Mouse (Mus musculus) neural tube, embryonic 13.5 days (tissue): ENCODE data around the gene Lrrc20. TPM values are rescaled to one million over a fixed set of nuclear protein-coding genes. Genes with fewer than 3 reads are reported as not detected.

ENCODE experiments used
- ATAC-seq: fragments of 200-750 bp; cut with Nextera tagmentation; 2 replicates; pipeline ENCODE4 v1.8.0; 2017; ENCODE audit warnings: low read depth, mild to moderate bottlenecking, moderate TSS enrichment, moderate library complexity
- H3K27ac ChIP-seq: fragments of 300-500 bp; sonication (generic); replicated peaks from 2 replicates; pipeline ENCODE4 v1.5.1; 2015; ENCODE audit warnings: moderate library complexity, mild to moderate bottlenecking, inconsistent platforms
- H3K27me3 ChIP-seq: fragments of 300-500 bp; sonication (generic); 2 replicates; pipeline ENCODE4 v1.6.1; 2015; ENCODE audit warnings: mild to moderate bottlenecking, inconsistent platforms
- H3K36me3 ChIP-seq: fragments of 300-500 bp; sonication (generic); 2 replicates; pipeline ENCODE4 v1.6.1; 2015; ENCODE audit warnings: mild to moderate bottlenecking, inconsistent platforms
- H3K4me1 ChIP-seq: fragments of 300-500 bp; sonication (generic); replicated peaks from 2 replicates; pipeline ENCODE4 v1.6.1; 2015; ENCODE audit warnings: inconsistent platforms
- H3K4me2 ChIP-seq: fragments of 300-500 bp; sonication (generic); 2 replicates; pipeline ENCODE4 v1.6.1; 2015; ENCODE audit warnings: inconsistent platforms, mild to moderate bottlenecking, moderate library complexity
- H3K4me3 ChIP-seq: fragments of 300-500 bp; sonication (generic); 2 replicates; pipeline ENCODE4 v1.5.1; 2015; ENCODE audit warnings: mild to moderate bottlenecking, inconsistent platforms
- H3K9ac ChIP-seq: fragments of 300-500 bp; sonication (generic); 2 replicates; pipeline ENCODE4 v1.6.1; 2015; ENCODE audit warnings: moderate library complexity, mild to moderate bottlenecking, inconsistent platforms
- H3K9me3 ChIP-seq: fragments of 300-500 bp; sonication (generic); 2 replicates; pipeline ENCODE4 v1.6.1; 2016; ENCODE audit warnings: inconsistent platforms
- WGBS: fragments of 180-500 bp; shearing (Covaris S2); methylation state at CpG from one replicate; pipeline ENCODE4 v1.1.7; 2015; 5-methylcytosine and 5-hydroxymethylcytosine counted together
- polyA plus RNA-seq: library from polyadenylated mRNA; unstranded; fragments of >200 nt; fragmentation: Nextera tagmentation; extraction: Ambion mirVana; gene quantifications from 2 replicates; pipeline ENCODE4 v1.2.1, GENCODE M21; 2015

The Lrrc20 gene
- polyA plus RNA-seq, result 14.9 and 15.0 TPM in 2 replicates

DNA sequence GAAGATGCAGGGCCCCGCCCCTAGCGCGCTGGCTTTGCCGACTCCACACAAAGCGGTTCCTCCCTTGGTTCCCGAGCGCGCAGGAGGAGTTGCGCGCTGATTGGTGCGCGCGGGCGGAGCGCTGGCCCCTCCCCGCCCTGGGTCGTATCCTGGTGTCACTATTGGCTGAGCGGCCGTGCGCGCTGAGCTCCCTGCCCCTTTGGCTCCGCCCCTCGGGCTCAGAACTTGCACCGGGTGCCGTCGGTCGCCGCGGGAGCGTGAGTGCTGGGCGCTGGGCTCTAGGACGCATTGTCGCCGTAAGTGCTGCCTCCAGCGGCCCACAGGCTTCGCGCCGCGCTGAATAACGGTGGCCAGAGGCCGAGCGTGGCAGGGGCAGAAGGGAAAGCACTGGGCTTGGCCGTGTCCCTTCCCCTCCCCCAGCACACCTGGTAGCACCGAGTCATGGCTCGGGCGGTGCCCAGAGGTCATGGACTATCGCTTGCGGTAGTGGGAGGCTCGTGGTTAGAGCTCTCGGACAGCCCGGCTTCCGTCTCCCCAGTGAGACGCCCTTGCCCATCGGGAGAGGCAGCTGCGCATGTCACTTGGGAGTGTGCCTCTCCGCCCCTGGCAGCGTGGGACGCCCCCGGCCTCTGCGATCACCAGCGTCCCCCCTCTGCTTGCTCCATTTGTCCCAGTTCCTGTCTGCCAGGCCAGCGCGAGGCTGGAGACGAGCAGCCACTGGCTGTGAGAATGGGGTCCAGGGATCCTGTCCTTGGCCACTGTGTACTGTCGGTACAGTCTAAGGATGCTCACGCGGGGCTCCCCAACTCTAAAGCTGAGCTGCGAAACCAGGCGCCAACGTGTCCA, at the start of gene Lrrc20:
Gene Lrrc20, plus strand, starts transcription at position 208 of the 846 bp plus-strand sequence.
- no peaks in the 10 kb centered on the region for H3K36me3 ChIP-seq
- H3K27ac ChIP-seq, result peak within 1 kb of the TSS; percentile 84
- peak within 1 kb of the TSS; percentile 85 for H3K4me2 ChIP-seq
- peaks cover 31% of the 10 kb centered on the region for H3K4me1 ChIP-seq
- H3K4me3 ChIP-seq, result peak within 1 kb of the TSS; percentile 82
- peak; percentile 99 for ATAC-seq
- 0 out of 2 replicates have a peak, but pooled peaks cover 5% of the 10 kb centered on the region for H3K27me3 ChIP-seq
- H3K9ac ChIP-seq, result peak within 1 kb of the TSS; percentile 79
- under 1% methylated on average over 70 of the region's 70 CpGs for WGBS
- H3K9me3 ChIP-seq, result no peaks in the 10 kb centered on the region

DNA sequence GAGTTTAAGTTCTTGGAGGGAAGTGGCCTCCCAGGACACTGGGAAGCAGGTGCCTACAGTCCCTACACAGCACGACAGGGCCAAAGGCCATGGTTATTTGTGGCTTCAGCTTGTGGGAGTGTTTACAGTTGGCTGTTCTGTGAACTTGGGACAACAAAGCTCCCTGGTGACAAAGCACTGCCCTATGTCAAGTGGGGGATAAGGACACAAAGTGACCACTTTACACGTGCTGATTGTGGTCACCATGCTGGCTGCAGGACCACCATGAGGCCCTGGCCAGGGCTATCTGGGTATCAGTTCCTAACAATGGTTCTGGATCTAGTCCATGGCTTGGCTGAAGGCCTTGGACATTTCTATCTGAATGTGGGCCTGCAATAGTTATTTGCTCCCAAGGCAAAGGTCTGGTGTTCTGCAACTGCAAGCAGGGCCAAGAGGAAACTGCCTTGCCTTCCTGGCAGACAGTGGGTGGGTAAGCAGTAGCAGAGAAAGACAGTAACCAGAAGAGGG, 49.3 kb upstream of the Lrrc20 start:
- peaks cover 21% of the 10 kb centered on the region for H3K36me3 ChIP-seq
- H3K9me3 ChIP-seq, result no peaks in the 10 kb centered on the region
- peaks cover 3% of the 10 kb centered on the region; the same call in 1 of the 2 replicates for H3K27me3 ChIP-seq
- 47% methylated on average over 2 of the region's 2 CpGs for WGBS
- H3K9ac ChIP-seq, result no peak overlapping the region
- no peak overlapping the region for H3K27ac ChIP-seq
- ATAC-seq, result no peak
- H3K4me3 ChIP-seq, result no peak overlapping the region
- H3K4me1 ChIP-seq, result peaks cover 30% of the 10 kb centered on the region
- H3K4me2 ChIP-seq, result no peak overlapping the region

DNA sequence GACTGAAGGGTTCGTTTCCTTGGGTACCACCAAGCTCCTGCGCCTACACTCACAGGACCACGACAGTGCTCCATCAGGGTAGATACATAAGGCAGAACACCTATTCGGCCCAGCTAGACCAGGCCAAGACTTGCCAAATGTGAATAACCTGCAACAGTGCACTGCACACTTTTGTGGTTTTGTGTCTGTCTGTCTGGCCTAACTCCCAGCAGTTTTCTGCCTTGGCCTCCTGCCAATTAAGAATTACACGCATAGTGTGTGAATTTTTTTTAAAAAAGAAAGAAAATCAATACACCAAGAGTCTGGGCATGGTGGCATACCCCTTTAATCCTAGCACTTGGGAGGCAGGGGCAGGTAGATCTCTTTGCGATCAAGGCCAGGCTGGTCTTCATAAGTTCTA, 47.6 kb upstream of the Lrrc20 start:
- H3K4me3 ChIP-seq, result no peak overlapping the region
- no peak; the same call in 1 of the 2 replicates for ATAC-seq
- no peaks in the 10 kb centered on the region; the same call in 1 of the 2 replicates for H3K27me3 ChIP-seq
- H3K9me3 ChIP-seq, result no peaks in the 10 kb centered on the region
- H3K36me3 ChIP-seq, result peaks cover 32% of the 10 kb centered on the region
- H3K4me2 ChIP-seq, result no peak overlapping the region
- no peak overlapping the region for H3K9ac ChIP-seq
- 88% methylated on average over 6 of the region's 6 CpGs for WGBS
- H3K4me1 ChIP-seq, result peaks cover 30% of the 10 kb centered on the region
- peak overlapping the region; percentile 64; the same call in 1 of the 2 replicates for H3K27ac ChIP-seq

DNA sequence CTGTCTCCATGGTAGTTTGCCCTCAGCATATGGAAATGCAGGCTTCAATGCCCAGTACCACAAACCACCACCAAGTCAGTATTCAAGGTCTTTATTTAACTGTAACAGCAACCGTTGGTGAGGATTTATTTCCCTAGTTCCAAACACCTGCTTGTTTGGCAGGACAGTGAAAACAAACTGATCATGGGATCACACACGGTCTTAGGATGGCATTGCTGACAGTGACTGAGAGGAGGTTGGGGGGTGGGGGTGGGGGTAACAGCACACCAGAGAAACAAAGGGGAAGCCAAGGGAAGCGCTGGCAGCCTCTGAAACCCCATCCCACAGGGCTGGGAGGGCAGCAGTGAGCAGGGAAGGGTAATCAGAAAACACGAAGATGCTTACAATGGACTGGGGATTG, 47.2 kb upstream of the Lrrc20 start:
- peak overlapping the region; percentile 64 for H3K27ac ChIP-seq
- peaks cover 36% of the 10 kb centered on the region for H3K36me3 ChIP-seq
- H3K4me1 ChIP-seq, result peaks cover 30% of the 10 kb centered on the region
- no peak overlapping the region for H3K4me3 ChIP-seq
- 33% methylated on average over 4 of the region's 4 CpGs for WGBS
- no peaks in the 10 kb centered on the region for H3K27me3 ChIP-seq
- H3K4me2 ChIP-seq, result no peak overlapping the region
- H3K9me3 ChIP-seq, result no peaks in the 10 kb centered on the region
- ATAC-seq, result peak; percentile 63; the same call in 1 of the 2 replicates
- H3K9ac ChIP-seq, result 0 out of 2 replicates have a peak overlapping the region, but pooled peaks have one; percentile 12

DNA sequence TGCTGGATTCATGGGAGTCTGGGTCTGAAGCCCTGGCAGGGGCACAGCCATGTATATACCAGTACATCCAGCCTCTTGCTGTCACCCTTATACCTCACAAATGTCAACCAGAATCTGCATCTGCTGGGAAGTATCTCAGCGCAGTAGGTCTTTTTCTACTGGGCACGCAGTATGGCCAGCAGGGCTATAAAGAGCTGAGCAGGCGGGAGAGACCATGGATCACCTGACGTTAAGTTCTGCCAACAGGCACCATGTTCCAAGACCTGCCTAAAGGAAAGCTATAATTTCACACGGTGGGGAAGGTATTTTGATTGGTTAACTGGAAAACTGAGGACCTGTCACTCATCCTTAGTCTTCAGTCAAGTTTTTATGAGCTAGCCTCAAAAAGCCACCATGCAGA, 46.6 kb upstream of the Lrrc20 start:
- 93% methylated on average over 5 of the region's 5 CpGs for WGBS
- H3K4me3 ChIP-seq, result no peak overlapping the region
- peaks cover 30% of the 10 kb centered on the region for H3K4me1 ChIP-seq
- H3K9ac ChIP-seq, result 0 out of 2 replicates have a peak overlapping the region, but pooled peaks have one; percentile 12
- peak overlapping the region; percentile 64 for H3K27ac ChIP-seq
- no peak overlapping the region for H3K4me2 ChIP-seq
- H3K36me3 ChIP-seq, result peaks cover 43% of the 10 kb centered on the region
- ATAC-seq, result no peak
- H3K27me3 ChIP-seq, result no peaks in the 10 kb centered on the region
- no peaks in the 10 kb centered on the region for H3K9me3 ChIP-seq

DNA sequence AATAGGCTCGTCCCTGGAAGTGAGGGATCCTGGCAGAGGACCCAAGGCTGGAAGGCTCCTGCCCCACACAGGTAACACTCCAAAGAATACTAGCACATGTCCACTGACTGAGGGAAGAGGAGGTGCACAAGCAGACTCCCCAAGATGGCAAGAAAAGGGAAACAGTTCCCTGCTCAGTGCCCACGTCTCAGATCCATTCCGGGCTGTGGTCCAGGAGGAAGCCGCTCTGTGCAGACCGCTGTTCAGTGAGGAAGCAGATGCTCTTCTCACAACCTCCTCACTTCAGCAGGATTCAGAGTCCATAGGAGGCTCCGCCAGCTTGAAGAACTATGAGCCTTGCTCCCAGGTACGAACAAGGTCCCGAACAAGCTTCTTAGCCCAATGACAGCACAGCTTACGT, 44.2 kb upstream of the Lrrc20 start:
- peaks cover 55% of the 10 kb centered on the region for H3K36me3 ChIP-seq
- no peak overlapping the region for H3K4me2 ChIP-seq
- H3K4me3 ChIP-seq, result no peak overlapping the region
- no peaks in the 10 kb centered on the region for H3K9me3 ChIP-seq
- 93% methylated on average over 9 of the region's 9 CpGs for WGBS
- no peak for ATAC-seq
- no peaks in the 10 kb centered on the region for H3K27me3 ChIP-seq
- H3K4me1 ChIP-seq, result peaks cover 14% of the 10 kb centered on the region
- H3K9ac ChIP-seq, result no peak overlapping the region
- no peak overlapping the region for H3K27ac ChIP-seq

DNA sequence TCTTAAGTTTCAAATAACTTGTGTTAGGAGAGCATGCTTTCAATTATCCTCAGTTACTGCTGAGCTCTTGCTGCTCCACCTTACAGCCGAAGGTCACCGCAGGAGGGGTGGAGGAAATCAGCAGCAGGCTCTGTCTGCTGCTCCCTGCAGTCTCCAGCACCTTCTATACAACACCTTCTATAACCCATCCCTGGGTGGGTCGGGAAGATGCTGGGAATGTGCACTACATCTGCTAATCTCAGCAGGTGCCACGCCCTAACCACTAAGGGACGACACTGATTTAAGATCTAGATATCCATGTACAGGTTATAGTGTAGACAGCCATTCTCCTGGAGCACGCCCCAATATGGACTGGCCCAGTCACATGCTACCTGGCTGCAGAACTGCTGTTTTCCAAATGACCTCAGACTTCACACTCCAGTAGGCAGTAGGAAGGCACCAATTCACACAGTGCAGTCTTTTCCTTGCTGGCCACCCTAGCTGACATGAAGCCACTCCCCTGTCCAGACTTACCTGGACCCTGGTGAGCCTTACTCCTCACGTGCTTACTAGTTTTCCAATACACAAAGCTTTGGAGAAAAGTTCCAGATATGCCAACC, 35.3 kb upstream of the Lrrc20 start:
- Histone ChIP-seq H3K9me3 (no peaks in the 10 kb centered on the region), H3K4me2 (no peak overlapping the region), H3K9ac (no peak overlapping the region), H3K27ac (no peak overlapping the region), H3K4me3 (no peak overlapping the region), H3K36me3 (peaks cover under 1% of the 10 kb centered on the region; the same call in 1 of the 2 replicates), H3K4me1 (peaks cover 30% of the 10 kb centered on the region), H3K27me3 (no peaks in the 10 kb centered on the region)
- 92% methylated on average over 7 of the region's 7 CpGs for WGBS
- no peak for ATAC-seq

DNA sequence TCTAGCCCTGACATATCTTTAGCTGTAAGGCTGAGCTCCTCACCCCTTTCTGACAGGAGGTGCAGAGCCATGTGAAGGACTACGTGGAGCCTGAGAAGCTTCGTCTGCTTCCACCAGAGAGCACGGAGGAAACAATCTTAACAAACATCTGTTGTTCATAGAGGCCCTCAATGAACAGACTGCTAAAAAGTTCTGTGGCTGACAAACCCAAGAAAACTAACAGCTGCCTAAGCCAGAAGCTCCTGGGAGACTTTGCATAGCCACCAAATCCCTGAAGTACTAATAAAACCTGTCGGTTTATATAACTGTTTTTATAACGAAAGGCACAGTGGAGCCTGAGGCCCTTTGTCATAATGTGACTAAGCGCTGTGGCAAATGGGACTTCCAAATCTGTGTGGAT, 32.1 kb upstream of the Lrrc20 start:
- H3K27ac ChIP-seq, result peak overlapping the region; percentile 49; the same call in 1 of the 2 replicates
- no peaks in the 10 kb centered on the region for H3K27me3 ChIP-seq
- H3K4me2 ChIP-seq, result no peak overlapping the region
- no peak overlapping the region for H3K9ac ChIP-seq
- no peak overlapping the region for H3K4me3 ChIP-seq
- WGBS, result 60% methylated on average over 6 of the region's 6 CpGs
- H3K36me3 ChIP-seq, result no peaks in the 10 kb centered on the region
- ATAC-seq, result no peak
- peaks cover 58% of the 10 kb centered on the region for H3K4me1 ChIP-seq
- H3K9me3 ChIP-seq, result no peaks in the 10 kb centered on the region

DNA sequence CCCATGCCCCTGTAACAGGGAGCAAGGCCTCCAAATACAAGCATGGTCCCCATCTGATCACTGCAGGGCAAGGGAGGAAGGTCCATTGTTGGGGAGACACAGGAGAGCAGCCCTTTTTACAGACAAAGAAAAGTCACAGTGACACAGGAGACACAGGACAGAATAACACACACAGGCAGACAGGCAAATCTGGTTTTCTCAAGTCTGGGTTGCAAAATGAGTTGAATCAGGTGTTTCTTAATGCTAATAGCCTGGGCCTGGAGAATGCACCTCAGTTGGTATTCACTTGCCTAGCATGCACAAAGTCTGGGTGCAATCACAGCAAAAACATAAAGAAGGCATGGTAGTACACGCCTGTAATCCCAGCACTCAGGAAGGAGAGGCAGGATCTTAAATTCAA, 31.7 kb upstream of the Lrrc20 start:
- Histone ChIP-seq H3K4me1 (peaks cover 62% of the 10 kb centered on the region), H3K27ac (peak overlapping the region; percentile 49; the same call in 1 of the 2 replicates)
- 81% methylated on average over 1 of the region's 1 CpGs for WGBS

DNA sequence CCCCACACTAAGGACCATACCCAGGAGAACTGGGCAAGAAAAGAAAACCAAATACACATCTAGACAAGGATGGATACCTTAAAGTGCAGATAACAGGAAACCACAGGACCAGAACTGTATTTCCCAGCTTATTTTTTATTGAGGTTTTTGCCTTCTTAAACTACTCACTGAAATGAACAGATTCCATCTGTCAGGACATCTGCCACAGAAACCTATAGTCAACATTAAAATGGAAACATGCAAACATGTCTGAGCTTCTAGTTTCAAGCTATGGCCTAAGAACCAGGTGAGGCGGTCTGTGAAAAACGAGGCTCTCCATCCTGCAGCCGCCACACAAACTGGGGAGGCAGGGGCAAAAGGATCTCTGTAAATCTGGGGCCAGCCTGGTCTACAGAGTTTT, 30.6 kb upstream of the Lrrc20 start:
- Histone ChIP-seq H3K27ac (no peak overlapping the region), H3K4me1 (peaks cover 74% of the 10 kb centered on the region), H3K9me3 (no peaks in the 10 kb centered on the region), H3K9ac (0 out of 2 replicates have a peak overlapping the region, but pooled peaks have one; percentile 6), H3K4me2 (no peak overlapping the region), H3K36me3 (no peaks in the 10 kb centered on the region), H3K27me3 (no peaks in the 10 kb centered on the region), H3K4me3 (no peak overlapping the region)
- no peak for ATAC-seq
- 76% methylated on average over 3 of the region's 3 CpGs for WGBS

More for the DNA sequence above, 31.7 kb upstream of the Lrrc20 start:
- Histone ChIP-seq H3K4me3 (no peak overlapping the region), H3K9ac (no peak overlapping the region), H3K9me3 (no peaks in the 10 kb centered on the region), H3K27me3 (no peaks in the 10 kb centered on the region), H3K4me2 (no peak overlapping the region), H3K36me3 (no peaks in the 10 kb centered on the region)
- ATAC-seq, result no peak

DNA sequence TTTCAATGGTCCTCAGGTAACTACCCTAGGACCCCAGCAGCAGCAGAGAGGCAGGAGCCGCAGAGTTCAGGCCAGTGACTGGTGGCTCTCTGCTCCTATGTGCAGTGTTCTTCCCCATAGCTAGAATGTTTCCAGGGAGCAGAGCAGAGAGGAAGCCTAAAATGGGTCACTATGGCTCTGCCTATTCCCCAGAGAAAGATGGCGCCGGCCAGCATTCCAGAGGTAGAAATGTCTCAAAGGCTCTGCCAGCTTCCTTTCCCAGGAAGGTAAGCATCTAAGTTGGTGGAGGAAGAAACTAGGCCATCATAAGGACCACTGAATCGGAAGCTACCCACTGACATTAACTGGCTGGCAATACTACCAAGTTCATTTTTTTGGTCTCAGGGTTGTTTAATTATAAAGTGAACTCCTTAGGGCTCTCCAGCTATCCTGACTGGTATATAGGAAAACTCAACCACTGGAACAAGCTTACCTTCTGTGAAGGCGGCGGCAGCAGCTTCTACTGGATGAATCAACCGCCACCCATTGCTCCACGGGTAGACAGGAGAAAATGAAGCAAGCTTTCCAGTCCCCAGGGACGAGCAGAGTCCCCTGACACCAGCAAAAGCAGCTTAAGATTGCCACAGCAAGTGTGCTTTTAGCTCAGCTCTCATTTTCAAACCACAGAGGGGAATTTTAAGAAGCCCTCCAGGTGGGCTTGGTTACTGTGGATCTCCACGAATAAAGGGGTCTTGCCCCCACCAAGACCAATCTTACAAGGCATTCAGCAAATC, 27.8 kb upstream of the Lrrc20 start:
- 84% methylated on average over 10 of the region's 10 CpGs for WGBS
- Histone ChIP-seq H3K27me3 (no peaks in the 10 kb centered on the region), H3K27ac (peak overlapping the region; percentile 9; the same call in 1 of the 2 replicates), H3K9ac (0 out of 2 replicates have a peak overlapping the region, but pooled peaks have one; percentile 26), H3K4me3 (no peak overlapping the region), H3K4me2 (no peak overlapping the region), H3K4me1 (peaks cover 88% of the 10 kb centered on the region), H3K36me3 (no peaks in the 10 kb centered on the region), H3K9me3 (no peaks in the 10 kb centered on the region)
- ATAC-seq, result no peak
